Mouse (Mus musculus) midbrain, embryonic 14.5 days (tissue): ENCODE results near the gene Kcns3. TPM values are rescaled to one million over a fixed set of nuclear protein-coding genes. Genes with fewer than 3 reads are reported as not detected.

ENCODE experiments used
- ATAC-seq: fragments of 200-750 bp; cut with Nextera tagmentation; 2 replicates; pipeline ENCODE4 v1.8.0; 2017; ENCODE audit warnings: moderate number of reproducible peaks, moderate library complexity; ENCODE audit not compliant: low FRiP score, low TSS enrichment
- DNase-seq: peaks from one replicate; pipeline ENCODE4 v3.0.0-alpha.2; 2015
- H3K27ac ChIP-seq: fragments of 300-500 bp; sonication (generic); replicated peaks from 2 replicates; pipeline ENCODE4 v1.5.1; 2014; ENCODE audit warnings: mild to moderate bottlenecking, low read depth, low read length, moderate library complexity
- H3K27me3 ChIP-seq: fragments of 300-500 bp; sonication (generic); 2 replicates; pipeline ENCODE4 v1.6.1; 2014; ENCODE audit warnings: low read length, control low read depth, mixed read lengths; ENCODE audit not compliant: control insufficient read depth, insufficient read depth
- H3K36me3 ChIP-seq: fragments of 300-500 bp; sonication (generic); 2 replicates; pipeline ENCODE4 v1.6.1; 2014; ENCODE audit warnings: low read length, control low read depth; ENCODE audit not compliant: control insufficient read depth, insufficient read depth
- H3K4me1 ChIP-seq: fragments of 300-500 bp; sonication (generic); 2 replicates; pipeline ENCODE4 v1.6.1; 2014; ENCODE audit warnings: mild to moderate bottlenecking, antibody characterized with exemption, low read length, control low read depth; ENCODE audit not compliant: control insufficient read depth, insufficient read depth
- H3K4me2 ChIP-seq: fragments of 300-500 bp; sonication (generic); 2 replicates; pipeline ENCODE4 v1.6.1; 2014; ENCODE audit warnings: mild to moderate bottlenecking, low read length, moderate library complexity
- H3K4me3 ChIP-seq: fragments of 300-500 bp; sonication (generic); replicated peaks from 2 replicates; pipeline ENCODE4 v1.5.1; 2014; ENCODE audit warnings: low read depth, low read length
- H3K9ac ChIP-seq: fragments of 300-500 bp; sonication (generic); replicated peaks from 2 replicates; pipeline ENCODE4 v1.6.1; 2014; ENCODE audit warnings: mild to moderate bottlenecking, low read length, moderate library complexity
- H3K9me3 ChIP-seq: fragments of 300-500 bp; sonication (generic); 2 replicates; pipeline ENCODE4 v1.6.1; 2016; ENCODE audit warnings: low read length, control low read depth, mixed read lengths; ENCODE audit not compliant: control insufficient read depth
- WGBS: fragments of 180-500 bp; shearing (Covaris S2); extraction: QIAGEN DNeasy Blood & Tissue Kit; methylation state at CpG from one replicate; pipeline ENCODE4 v1.1.7; 2014; 5-methylcytosine and 5-hydroxymethylcytosine counted together
- polyA plus RNA-seq: library from polyadenylated mRNA; unstranded; fragments of >200 nt; fragmentation: Nextera tagmentation; extraction: Ambion mirVana; gene quantifications from 2 replicates; pipeline ENCODE4 v1.2.1, GENCODE M21; 2014

Kcns3 gene
- polyA plus RNA-seq, 1 experiment from 2014 or later, result 0.46 TPM

DNA sequence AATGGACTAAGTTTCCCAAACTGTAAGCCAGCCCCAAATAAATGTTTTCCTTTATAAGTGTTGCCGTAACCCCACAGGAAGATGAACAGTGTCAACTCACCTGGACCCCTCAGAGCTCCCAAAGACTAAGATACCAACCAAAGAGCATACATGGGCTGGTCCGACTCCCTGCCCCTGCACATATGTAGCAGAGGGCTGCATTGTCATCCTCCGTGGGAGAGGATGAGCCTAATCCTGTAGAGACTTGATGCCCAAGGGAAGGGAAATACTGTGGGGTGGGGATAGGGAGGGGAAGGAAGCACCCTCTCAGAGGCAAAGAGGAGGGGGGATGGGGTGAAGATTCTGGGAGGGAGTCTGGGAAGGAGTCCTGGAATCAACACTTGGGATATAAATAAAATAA is 7.8 kb upstream of the Kcns3 start:
- Histone ChIP-seq H3K9me3 (no peaks in the 10 kb centered on the region), H3K4me1 (no peaks in the 10 kb centered on the region), H3K4me3 (no peak overlapping the region), H3K27ac (no peak overlapping the region), H3K27me3 (no peaks in the 10 kb centered on the region), H3K36me3 (no peaks in the 10 kb centered on the region), H3K4me2 (no peak overlapping the region), H3K9ac (no peak overlapping the region)
- DNase-seq (no peak), ATAC-seq (no peak)
- 84% methylated on average over 3 of the region's 3 CpGs for WGBS

GRCm38 (mm10) chr12:11155123-11155522 is 4.3 kb upstream of the Kcns3 start:
- Histone ChIP-seq H3K9ac (no peak overlapping the region), H3K27ac (no peak overlapping the region), H3K27me3 (peaks cover 22% of the 10 kb centered on the region), H3K4me1 (peaks cover 4% of the 10 kb centered on the region; the same call in 1 of the 2 replicates), H3K4me3 (no peak overlapping the region), H3K9me3 (no peaks in the 10 kb centered on the region), H3K4me2 (no peak overlapping the region), H3K36me3 (no peaks in the 10 kb centered on the region)
- DNase-seq (no peak), ATAC-seq (no peak)
- WGBS, result 94% methylated on average over 1 of the region's 1 CpGs

DNA sequence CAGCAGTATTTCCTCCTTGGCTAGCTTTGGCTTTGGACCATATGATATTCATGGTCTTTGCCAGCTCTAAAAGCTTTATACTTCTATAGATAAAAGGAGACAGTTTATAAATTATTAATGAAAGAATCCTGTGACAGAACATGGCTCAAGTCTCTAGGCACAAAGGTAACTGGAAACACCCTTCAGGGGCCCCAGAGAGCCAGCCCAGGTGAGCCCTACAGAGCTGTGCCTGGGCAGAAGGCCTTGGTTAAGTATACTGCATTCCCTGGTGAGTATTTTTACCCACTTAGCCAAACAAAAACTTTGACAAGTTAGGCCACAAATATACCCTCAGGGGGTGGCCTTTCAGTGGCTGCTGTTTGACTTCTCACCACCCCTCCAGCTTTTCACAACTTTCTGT is 2.7 kb upstream of the Kcns3 start:
- Histone ChIP-seq H3K9ac (no peak overlapping the region), H3K4me3 (no peak overlapping the region), H3K27me3 (peaks cover 37% of the 10 kb centered on the region), H3K4me1 (peaks cover 15% of the 10 kb centered on the region), H3K4me2 (no peak overlapping the region), H3K27ac (no peak overlapping the region), H3K9me3 (no peaks in the 10 kb centered on the region), H3K36me3 (no peaks in the 10 kb centered on the region)
- ATAC-seq, result no peak
- no peak for DNase-seq

DNA sequence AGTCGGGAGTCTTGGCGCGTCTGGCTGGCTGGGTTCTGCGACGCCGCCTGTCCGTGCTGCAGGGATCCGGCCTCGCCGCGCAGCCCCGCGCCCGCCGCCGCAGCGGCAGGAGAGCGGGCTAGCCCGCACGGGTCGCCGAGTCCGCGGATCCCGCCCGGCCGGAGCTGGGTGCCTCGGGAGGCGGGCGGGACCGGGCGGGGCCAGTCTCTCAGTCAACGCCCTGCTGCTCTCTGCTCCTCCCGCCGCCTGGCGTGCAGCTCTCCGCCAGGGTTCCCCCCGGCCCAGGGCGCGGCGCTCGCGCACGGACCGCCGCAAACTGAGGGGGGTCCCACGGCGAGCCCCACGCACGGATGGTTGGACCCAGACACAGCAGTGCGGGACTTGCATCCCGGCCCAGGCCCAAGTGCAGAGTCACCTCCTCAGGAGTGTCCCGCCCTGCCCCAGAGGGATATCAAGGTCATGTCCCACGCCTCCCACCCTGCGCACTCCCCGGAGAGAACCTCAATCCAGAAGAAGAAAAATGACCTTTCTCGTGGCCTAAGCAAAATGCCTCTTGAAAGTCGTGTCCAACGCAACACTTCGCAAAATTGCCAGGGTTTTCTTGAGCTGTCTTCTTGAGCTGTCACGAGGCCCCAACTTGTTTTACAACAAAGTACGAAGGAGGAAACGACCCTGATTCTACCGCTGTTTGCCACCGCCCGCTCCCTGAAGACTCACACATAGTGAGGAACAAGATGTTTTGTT is 492 bp downstream of the Kcns3 start:
- WGBS, result under 1% methylated on average over 66 of the region's 66 CpGs
- peak; percentile 66 for ATAC-seq
- peak; percentile 64 for DNase-seq

GRCm38 (mm10) chr12:11149421-11150191 is 1.2 kb downstream of the Kcns3 start:
- Histone ChIP-seq H3K9me3 (no peaks in the 10 kb centered on the region), H3K4me1 (peaks cover 15% of the 10 kb centered on the region), H3K4me2 (peak overlapping the region; percentile 97), H3K27me3 (peaks cover 43% of the 10 kb centered on the region), H3K4me3 (peak overlapping the region; percentile 53), H3K9ac (peak overlapping the region; percentile 50), H3K27ac (no peak overlapping the region), H3K36me3 (no peaks in the 10 kb centered on the region)
- ATAC-seq (peak; percentile 22), DNase-seq (peak; percentile 64)
- WGBS, result under 1% methylated on average over 41 of the region's 41 CpGs

More for the DNA sequence above, 492 bp downstream of the Kcns3 start:
- no peak overlapping the region for H3K27ac ChIP-seq
- peak overlapping the region; percentile 53 for H3K4me3 ChIP-seq
- H3K4me1 ChIP-seq, result peaks cover 15% of the 10 kb centered on the region
- H3K9ac ChIP-seq, result peak overlapping the region; percentile 50
- H3K4me2 ChIP-seq, result peak overlapping the region; percentile 97
- H3K36me3 ChIP-seq, result no peaks in the 10 kb centered on the region
- peaks cover 43% of the 10 kb centered on the region for H3K27me3 ChIP-seq
- H3K9me3 ChIP-seq, result no peaks in the 10 kb centered on the region

DNA sequence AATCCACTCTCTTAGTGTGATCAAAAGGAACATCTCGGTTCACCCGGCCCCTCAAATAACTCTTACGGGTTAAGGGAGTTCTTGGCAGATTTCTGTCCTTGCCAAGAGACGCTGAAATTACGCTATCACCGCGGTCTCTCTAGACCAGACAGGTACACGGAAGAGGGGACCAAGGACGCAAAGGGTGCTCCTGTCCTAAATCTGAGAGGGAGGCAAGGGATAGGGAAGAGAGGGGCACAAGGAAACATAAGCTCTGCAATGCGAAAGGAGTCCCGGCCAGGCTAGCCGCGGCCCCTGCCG is 1.8 kb downstream of the Kcns3 start:
- ATAC-seq (no peak), DNase-seq (no peak)
- H3K4me2 ChIP-seq, result peak overlapping the region; percentile 97
- peaks cover 43% of the 10 kb centered on the region for H3K27me3 ChIP-seq
- H3K4me3 ChIP-seq, result peak overlapping the region; percentile 53
- 2% methylated on average over 14 of the region's 14 CpGs for WGBS
- no peaks in the 10 kb centered on the region for H3K36me3 ChIP-seq
- peak overlapping the region; percentile 50; the same call in 1 of the 2 replicates for H3K9ac ChIP-seq
- no peak overlapping the region for H3K27ac ChIP-seq
- H3K9me3 ChIP-seq, result no peaks in the 10 kb centered on the region
- peaks cover 15% of the 10 kb centered on the region for H3K4me1 ChIP-seq

DNA sequence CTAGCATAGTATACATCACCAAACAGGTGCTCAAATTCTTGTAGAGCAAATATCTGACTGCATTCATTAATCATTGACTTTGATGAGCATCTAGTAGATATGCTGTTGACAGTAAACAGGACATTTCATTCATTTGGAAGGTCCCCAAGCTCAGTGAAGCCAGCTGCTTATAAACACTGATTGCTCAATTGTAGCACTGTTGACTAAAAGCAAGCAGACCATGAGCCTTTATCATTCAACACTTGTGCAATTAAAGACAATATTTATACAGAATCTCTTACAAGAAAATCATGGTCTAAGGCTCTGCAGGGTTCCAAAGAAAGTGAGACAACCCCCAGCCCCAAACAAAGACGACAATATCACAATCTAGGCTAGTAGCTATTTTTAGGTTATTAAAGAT is 6.0 kb downstream of the Kcns3 start:
- ATAC-seq (no peak), DNase-seq (no peak)
- Histone ChIP-seq H3K36me3 (no peaks in the 10 kb centered on the region), H3K4me3 (no peak overlapping the region), H3K9ac (no peak overlapping the region), H3K27ac (no peak overlapping the region), H3K27me3 (peaks cover 19% of the 10 kb centered on the region), H3K4me1 (peaks cover 10% of the 10 kb centered on the region; the same call in 1 of the 2 replicates), H3K9me3 (no peaks in the 10 kb centered on the region), H3K4me2 (no peak overlapping the region)
- WGBS, result 80% methylated on average over 1 of the region's 1 CpGs

- H3K4me3 ChIP-seq, result no peak overlapping the region
- H3K9me3 ChIP-seq, result no peaks in the 10 kb centered on the region
- H3K9ac ChIP-seq, result no peak overlapping the region
- no peaks in the 10 kb centered on the region for H3K4me1 ChIP-seq
- no peak for DNase-seq
- H3K27me3 ChIP-seq, result no peaks in the 10 kb centered on the region
- no peak overlapping the region for H3K27ac ChIP-seq
- no peaks in the 10 kb centered on the region for H3K36me3 ChIP-seq
- no peak for ATAC-seq
- no peak overlapping the region for H3K4me2 ChIP-seq
These were observed 18.4 kb downstream of the Kcns3 start for GRCm38 (mm10) chr12:11132418-11132817.

- DNase-seq, result no peak
- WGBS, result 8% methylated on average over 3 of the region's 3 CpGs
- ATAC-seq, result no peak
These were observed 21.7 kb downstream of the Kcns3 start for GRCm38 (mm10) chr12:11129188-11129587.

More at GRCm38 (mm10) chr12:11129188-11129587, 21.7 kb downstream of the Kcns3 start:
- Histone ChIP-seq H3K9ac (no peak overlapping the region), H3K27me3 (no peaks in the 10 kb centered on the region), H3K4me1 (no peaks in the 10 kb centered on the region), H3K4me2 (no peak overlapping the region), H3K4me3 (no peak overlapping the region), H3K27ac (no peak overlapping the region), H3K36me3 (no peaks in the 10 kb centered on the region), H3K9me3 (no peaks in the 10 kb centered on the region)
